Mouse (Mus musculus) cerebellum, adult 2 months (tissue): ENCODE measurements around the gene Ank3. TPM values are rescaled to one million over a fixed set of nuclear protein-coding genes. Genes with fewer than 3 reads are reported as not detected.
A peak's percentile ranks its signal among the peaks of the same experiment; 100 is the strongest.
"Not testable (repeated sequence)": the region's sequence is repeated elsewhere in the genome, so short reads cannot be mapped to it uniquely, and the experiment has no call there.

Source experiments
- DNase-seq, 2 experiments: peaks; one replicate each; pipeline ENCODE4 v3.0.0; 2021
- H3K27ac ChIP-seq: fragments of 200-500 bp; 2 replicates; pipeline ENCODE4 v1.5.1; 2012; ENCODE audit warnings: low read length, control low read depth, inconsistent platforms; ENCODE audit not compliant: insufficient read depth
- H3K27me3 ChIP-seq: fragments of 200-500 bp; 2 replicates; pipeline ENCODE4 v1.6.1; 2012; ENCODE audit warnings: inconsistent platforms, mild to moderate bottlenecking, low read length, moderate library complexity; ENCODE audit not compliant: control insufficient read depth, insufficient read depth
- H3K4me1 ChIP-seq: fragments of 200-500 bp; 2 replicates; pipeline ENCODE4 v1.6.1; 2011; ENCODE audit warnings: low read length; ENCODE audit not compliant: control insufficient read depth, insufficient read depth
- H3K4me3 ChIP-seq: fragments of 200-500 bp; replicated peaks from 2 replicates; pipeline ENCODE3; 2011; ENCODE audit warnings: mild to moderate bottlenecking, low read depth, low read length, control low read depth; ENCODE audit not compliant: insufficient read depth
- CTCF ChIP-seq: fragments of 200-500 bp; IDR thresholded peaks from 2 replicates; pipeline ENCODE4 v1.5.1; 2011; ENCODE audit warnings: low read depth, mild to moderate bottlenecking, control low read depth, low read length, moderate library complexity, borderline replicate concordance; ENCODE audit not compliant: insufficient read depth
- POLR2A ChIP-seq: fragments of 200-500 bp; IDR thresholded peaks from 2 replicates; pipeline ENCODE4 v1.6.1; 2011; ENCODE audit warnings: low read length, control low read depth, borderline replicate concordance; ENCODE audit not compliant: insufficient read depth
- WGBS: fragments of 180-500 bp; shearing (Covaris S2); methylation state at CpG from one replicate; pipeline ENCODE4 v1.1.7; 2018; 5-methylcytosine and 5-hydroxymethylcytosine counted together
- polyA plus RNA-seq: library from polyadenylated mRNA; depleted of rRNA; stranded (reverse); fragments of >200 nt; gene quantifications from 2 replicates; pipeline ENCODE4 v1.2.3, GENCODE M21; 2012

Ank3 gene
- polyA plus RNA-seq, 1 experiment, result 239 TPM

GRCm38 (mm10) chr10:69907795-69908764 lies 509.5 kb downstream of the Ank3 start:
- 61% methylated on average over 12 of the region's 12 CpGs for WGBS
- TF ChIP-seq POLR2A, result no peak
- no peak for TF ChIP-seq CTCF
- H3K27me3 ChIP-seq, result no peaks in the 10 kb centered on the region
- H3K4me1 ChIP-seq, result no peaks in the 10 kb centered on the region
- H3K27ac ChIP-seq, result no peak overlapping the region
- no peak for DNase-seq
- no peak overlapping the region for H3K4me3 ChIP-seq

- Histone ChIP-seq H3K27me3 (no peaks in the 10 kb centered on the region), H3K27ac (no peak overlapping the region), H3K4me3 (no peak overlapping the region), H3K4me1 (no peaks in the 10 kb centered on the region)
- WGBS, result 90% methylated on average over 4 of the region's 4 CpGs
- no peak for TF ChIP-seq CTCF
- no peak for TF ChIP-seq POLR2A
- DNase-seq, result no peak
Observed at GRCm38 (mm10) chr10:69909856-69910255, 511.3 kb downstream of the Ank3 start.

GRCm38 (mm10) chr10:69910304-69910703 lies 511.7 kb downstream of the Ank3 start:
- peak in 1 of 2 experiments; percentile 45 for DNase-seq
- not testable (repeated sequence) for H3K27ac ChIP-seq, H3K4me1 ChIP-seq, H3K27me3 ChIP-seq, H3K4me3 ChIP-seq
- 41% methylated on average over 5 of the region's 6 CpGs for WGBS

- WGBS, result 65% methylated on average over 6 of the region's 7 CpGs
- DNase-seq, H3K27ac ChIP-seq, H3K27me3 ChIP-seq, H3K4me1 ChIP-seq, H3K4me3 ChIP-seq: not testable (repeated sequence)
Observed at GRCm38 (mm10) chr10:69910726-69911125, 512.2 kb downstream of the Ank3 start.

- no peak overlapping the region; the same call in 1 of the 2 replicates for H3K27ac ChIP-seq
- TF ChIP-seq POLR2A, result no peak
- no peak for TF ChIP-seq CTCF
- H3K4me1 ChIP-seq, result peaks cover 24% of the 10 kb centered on the region
- H3K27me3 ChIP-seq, result no peaks in the 10 kb centered on the region
- no peak overlapping the region for H3K4me3 ChIP-seq
- DNase-seq, result no peak
- 68% methylated on average over 3 of the region's 3 CpGs for WGBS
Observed at GRCm38 (mm10) chr10:69915566-69915965, 517.0 kb downstream of the Ank3 start.

- no peaks in the 10 kb centered on the region for H3K27me3 ChIP-seq
- H3K27ac ChIP-seq, result peak overlapping the region; percentile 11; the same call in 1 of the 2 replicates
- peaks cover 30% of the 10 kb centered on the region for H3K4me1 ChIP-seq
- DNase-seq, result no peak
- 83% methylated on average over 4 of the region's 4 CpGs for WGBS
- no peak overlapping the region for H3K4me3 ChIP-seq
- TF ChIP-seq CTCF (no peak), POLR2A (no peak)
Observed at GRCm38 (mm10) chr10:69916205-69916604, 517.6 kb downstream of the Ank3 start.

GRCm38 (mm10) chr10:69916689-69917435 lies 518.3 kb downstream of the Ank3 start:
- no peak overlapping the region for H3K4me3 ChIP-seq
- TF ChIP-seq CTCF (no peak), POLR2A (no peak)
- H3K4me1 ChIP-seq, result peaks cover 32% of the 10 kb centered on the region
- DNase-seq, result peak; percentile 48 to 53
- WGBS, result 42% methylated on average over 10 of the region's 10 CpGs
- H3K27me3 ChIP-seq, result no peaks in the 10 kb centered on the region
- no peak overlapping the region for H3K27ac ChIP-seq

GRCm38 (mm10) chr10:69917711-69918110 lies 519.1 kb downstream of the Ank3 start:
- Histone ChIP-seq H3K4me1 (peaks cover 36% of the 10 kb centered on the region), H3K27ac (no peak overlapping the region), H3K27me3 (no peaks in the 10 kb centered on the region), H3K4me3 (no peak overlapping the region)
- 96% methylated on average over 5 of the region's 5 CpGs for WGBS
- TF ChIP-seq CTCF, result no peak
- no peak for TF ChIP-seq POLR2A
- no peak for DNase-seq
